Comparison of ENCODE assay signal across 8 mouse cellular contexts in the genomic region with DNA sequence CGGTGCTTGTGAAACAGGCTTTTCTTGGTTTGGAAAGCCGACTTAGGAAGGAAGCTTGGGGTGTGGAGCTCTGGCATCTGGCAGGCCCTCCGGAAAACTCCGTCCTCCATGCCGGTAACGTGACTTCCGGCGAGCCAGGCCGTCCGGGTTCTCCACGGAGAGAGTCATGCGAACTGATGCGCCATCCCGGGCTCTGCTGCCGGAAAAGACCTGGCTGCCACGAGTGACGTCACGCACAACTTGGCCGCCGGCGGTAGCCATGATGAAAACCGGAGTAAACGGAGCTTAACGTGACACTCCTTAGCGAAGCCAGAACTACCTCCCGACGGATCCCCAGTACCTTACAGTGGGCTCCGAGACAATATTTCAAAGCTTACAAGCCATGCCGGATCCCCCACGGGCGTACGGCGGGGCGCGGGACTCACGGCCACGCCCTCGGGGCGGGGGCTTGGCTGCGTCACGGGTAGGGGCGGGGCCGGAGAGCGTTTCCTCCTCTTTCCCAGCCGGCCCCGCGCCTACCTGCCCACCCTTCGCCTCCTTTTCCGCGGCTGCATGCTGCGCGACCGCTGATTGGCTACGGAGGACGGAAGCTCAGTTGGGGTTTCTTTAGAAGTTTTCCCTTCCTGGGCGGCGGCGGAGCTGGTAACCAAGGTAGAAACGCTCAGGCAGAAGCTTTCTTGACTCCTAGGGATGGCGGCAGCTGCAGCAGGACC. TPM values are rescaled to one million over a fixed set of nuclear protein-coding genes. Genes with fewer than 3 reads are reported as not detected.
DNase-seq lines count a peak whose midpoint lies in the region; ATAC-seq lines count a peak whose summit lies in the region.

A gene (plus strand): TSS at position 553 of the 713 bp plus-strand sequence.

- H3K4me1 ChIP-seq in heart, embryonic 10.5 days, result peaks cover 16% of the 10 kb centered on the region
- peaks cover 15% of the 10 kb centered on the region for H3K4me1 ChIP-seq in kidney, embryonic 15.5 days

- peak; percentile 95 to 97 for DNase-seq in B cell, adult 2 months
- DNase-seq in brain, adult 2 months (ENCODE audit: low read depth, low spot score), result peak; percentile 99
- DNase-seq in heart, embryonic 10.5 days (ENCODE audit: low spot score), result peak; percentile 98
- DNase-seq in liver, result peak; percentile 97
- peak; percentile 94 to 98 for DNase-seq in spleen, postnatal 4 days (ENCODE audit: low spot score in 2 of 2)

- under 1% methylated on average over 60 of the region's 60 CpGs for WGBS in heart, embryonic 10.5 days
- 0% methylated on average over 60 of the region's 60 CpGs for WGBS in kidney, embryonic 15.5 days

- peak within 1 kb of the TSS; percentile 75 for H3K4me3 ChIP-seq in heart, embryonic 10.5 days
- peak within 1 kb of the TSS; percentile 81 for H3K4me3 ChIP-seq in kidney, embryonic 15.5 days (replicated peaks)

- peak within 1 kb of the TSS; percentile 76 for H3K4me2 ChIP-seq in kidney, embryonic 15.5 days

- H3K9me3 ChIP-seq in heart, embryonic 10.5 days, result no peaks in the 10 kb centered on the region
- H3K9me3 ChIP-seq in kidney, embryonic 15.5 days (replicated peaks), result no peaks in the 10 kb centered on the region

- peaks cover 6% of the 10 kb centered on the region; the same call in 1 of the 2 replicates for H3K36me3 ChIP-seq in heart, embryonic 10.5 days
- H3K36me3 ChIP-seq in kidney, embryonic 15.5 days, result 0 out of 2 replicates have a peak, but pooled peaks cover 12% of the 10 kb centered on the region

- no peaks in the 10 kb centered on the region for H3K27me3 ChIP-seq in heart, embryonic 10.5 days (ENCODE audit: insufficient read depth, poor library complexity, severe bottlenecking)
- H3K27me3 ChIP-seq in kidney, embryonic 15.5 days, result no peaks in the 10 kb centered on the region

- H3K9ac ChIP-seq in kidney, embryonic 15.5 days, result peak within 1 kb of the TSS; percentile 71

- H3K27ac ChIP-seq in heart, embryonic 10.5 days, result peak within 1 kb of the TSS; percentile 99
- peak within 1 kb of the TSS; percentile 97 for H3K27ac ChIP-seq in kidney, embryonic 15.5 days

- ATAC-seq in erythroblast, adult 5-6 weeks (replicated peaks; ENCODE audit: low FRiP score, poor library complexity, severe bottlenecking), result peak; percentile 97
- ATAC-seq in kidney, embryonic 15.5 days (replicated peaks; ENCODE audit: low FRiP score), result peak; percentile 99
- ATAC-seq in monocyte, adult 5-6 weeks (replicated peaks; ENCODE audit: insufficient number of reproducible peaks, low FRiP score, low TSS enrichment, poor library complexity, severe bottlenecking), result peak; percentile 94

RNA-seq across cellular contexts. Expression of the gene that starts here (rescaled TPM):
- total RNA-seq in erythroblast, adult 5-6 weeks (2015; ENCODE audit: low replicate concordance), result 46.9 and 56.4 TPM in 2 replicates
- 30.9 and 44.0 TPM in 2 replicates for total RNA-seq in erythroblast, adult 5-6 weeks (2017; ENCODE audit: low replicate concordance)
- 106 and 123 TPM in 2 replicates for polyA plus RNA-seq in heart, embryonic 10.5 days (2016; fragmentation: Nextera tagmentation; extraction: Ambion mirVana)
- 122 and 131 TPM in 2 replicates for polyA plus RNA-seq in kidney, embryonic 15.5 days (2015; fragmentation: Nextera tagmentation; extraction: Ambion mirVana)
- 144 to 198 TPM (median 182 TPM) in 3 replicates for total RNA-seq in monocyte, adult 5-6 weeks (2017)

Comparison
In these comparisons a context has a peak if more than half of its experiments do, and no peak if none do; other contexts are left out.
1. Peak in every context shown above with its lines: DNase-seq, ATAC-seq, H3K4me3 ChIP-seq and H3K27ac ChIP-seq.